Mouse (Mus musculus): ENCODE data around the gene Olfr304.
"Not testable (repeated sequence)": the region's sequence is repeated elsewhere in the genome, so short reads cannot be mapped to it uniquely, and the experiment has no call there.

The Olfr304 gene

DNA sequence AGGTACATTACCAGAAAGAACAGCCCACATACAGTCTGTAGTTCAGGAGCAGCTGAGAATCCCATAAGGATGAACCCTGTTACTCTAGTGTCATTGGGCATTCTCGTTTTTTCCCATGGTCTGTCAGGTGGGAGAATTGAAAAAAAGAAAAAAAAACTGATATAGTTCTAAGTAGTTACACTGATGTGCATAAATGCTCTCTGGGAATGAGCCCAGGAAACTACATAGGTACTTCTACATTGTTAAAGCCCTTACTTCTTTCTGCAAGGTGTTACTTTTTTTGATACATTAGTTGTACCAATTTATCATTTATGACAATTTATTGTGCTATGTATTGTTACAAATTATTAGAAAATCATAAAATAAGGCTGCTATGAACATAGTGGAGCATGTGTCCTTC is at the start of gene Olfr304:
Gene Olfr304 (minus strand): TSS at position 101 of the 400 bp plus-strand sequence.
- DNase-seq (ENCODE audit: low read depth, low spot score), result no peak

- DNase-seq (ENCODE audit: low read depth, low spot score), result no peak
Observed at GRCm38 (mm10) chr7:86403546-86403945, 17.1 kb upstream of the Olfr304 start, which contains the start of gene Olfr301. Olfr301 (plus strand) TSS chr7:86403846.

DNA sequence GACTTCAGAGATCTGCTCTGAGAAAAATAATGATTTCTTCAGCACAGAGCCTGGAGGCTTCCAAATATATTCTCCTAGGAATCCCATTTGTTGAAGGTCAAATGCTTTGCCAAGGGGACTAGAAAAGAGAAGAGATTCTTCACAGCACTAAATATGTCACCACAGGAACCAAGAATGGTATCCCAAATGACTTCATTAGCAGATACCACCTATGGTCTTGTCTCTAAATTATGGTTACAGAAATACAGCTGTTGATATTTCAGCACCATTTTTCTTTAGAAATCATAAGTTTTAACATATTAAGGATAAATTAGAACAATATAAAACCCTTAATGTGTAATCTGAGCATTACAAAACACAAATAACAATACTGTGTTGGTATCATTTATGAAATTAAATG is 11.2 kb upstream of the Olfr304 start, which contains the start of gene Olfr303:
Gene Olfr303 (minus strand): TSS at position 101 of the 400 bp plus-strand sequence.
- no peak for DNase-seq (ENCODE audit: low read depth, low spot score)

- no peak for DNase-seq (ENCODE audit: low read depth, low spot score)
Observed at GRCm38 (mm10) chr7:86385769-86386168, 689 bp downstream of the Olfr304 start.

- no peak for DNase-seq (ENCODE audit: low read depth, low spot score)
Observed at GRCm38 (mm10) chr7:86366828-86367227, 19.6 kb downstream of the Olfr304 start, which contains the start of gene Olfr305. Olfr305 (minus strand) TSS chr7:86366928.

GRCm38 (mm10) chr7:86346296-86346695 is 40.2 kb downstream of the Olfr304 start:
- DNase-seq (ENCODE audit: low read depth, low spot score), result not testable (repeated sequence)

- no peak for DNase-seq (ENCODE audit: low read depth, low spot score)
Observed at GRCm38 (mm10) chr7:86344253-86344652, 42.2 kb downstream of the Olfr304 start.

DNA sequence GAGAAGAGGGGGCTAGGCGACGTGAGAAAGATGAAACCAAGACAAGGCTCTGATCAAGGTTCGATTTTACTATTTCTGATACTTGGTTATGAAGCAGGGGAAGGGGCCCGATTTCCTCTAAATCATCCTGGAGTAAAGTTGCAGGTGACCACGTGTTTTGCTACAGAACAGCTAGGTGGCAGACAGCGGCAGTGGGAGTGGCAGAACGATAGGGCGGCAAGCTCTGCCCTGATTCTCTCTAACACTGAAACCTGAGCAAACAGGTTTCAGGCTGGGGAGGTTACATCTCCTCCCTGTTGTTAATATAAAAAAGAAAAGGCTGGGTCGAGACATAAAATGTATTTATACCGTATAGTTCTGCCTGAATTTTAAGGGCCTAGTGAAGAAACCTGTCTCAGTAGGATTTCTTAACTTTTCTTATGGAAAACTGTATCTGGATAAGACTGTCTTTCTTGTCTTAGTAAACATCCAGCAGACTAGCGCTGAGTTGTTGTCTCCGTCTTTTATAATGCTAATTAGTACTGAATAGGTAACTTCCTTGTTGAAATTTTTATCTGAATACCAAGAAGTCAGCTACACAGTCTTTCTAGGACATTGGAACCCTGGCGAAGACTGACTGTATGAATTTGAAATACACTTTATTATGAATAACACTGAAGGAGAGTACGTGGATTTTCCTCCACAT is 43.4 kb downstream of the Olfr304 start:
- DNase-seq (ENCODE audit: low read depth, low spot score), result no peak

DNA sequence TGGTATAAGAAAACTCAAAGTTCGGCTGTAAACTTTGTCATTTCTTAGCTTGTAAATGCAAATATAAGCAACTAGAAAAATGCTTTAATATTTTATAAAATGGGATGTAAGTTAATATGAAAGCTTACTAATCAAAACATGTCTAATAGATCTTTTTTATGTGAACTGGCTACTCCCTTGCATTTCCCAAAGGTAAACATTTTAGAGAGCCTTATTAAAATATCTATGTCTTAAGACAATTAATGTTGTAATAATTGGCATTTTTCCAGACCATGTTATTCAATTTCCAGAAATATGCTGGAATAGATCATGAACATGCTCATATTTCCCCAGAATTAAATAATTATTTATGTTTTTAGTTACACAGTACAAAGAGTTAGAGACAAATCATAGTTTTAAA is 49.0 kb downstream of the Olfr304 start, which contains the start of gene Olfr307:
Gene Olfr307 (minus strand): TSS at position 101 of the 400 bp plus-strand sequence.
- DNase-seq (ENCODE audit: low read depth, low spot score), result no peak
